Mouse (Mus musculus) left cerebral cortex, adult 9 months (tissue): Measurements from ENCODE around the gene Olfr821.
"Not testable (repeated sequence)": the region's sequence is repeated elsewhere in the genome, so short reads cannot be mapped to it uniquely, and the experiment has no call there.

Experiments
- DNase-seq, 2 experiments: peaks; one replicate each; pipeline ENCODE4 v3.0.0; 2022; ENCODE audit warnings: low spot score in 2 of 2

Olfr821 gene

GRCm38 (mm10) chr10:130030048-130030447 lies at the start of gene Olfr821:
TSS of gene Olfr821 (plus strand) at chr10:130030348.
- no peak for DNase-seq

GRCm38 (mm10) chr10:129981867-129982266 lies 48.3 kb upstream of the Olfr821 start:
- DNase-seq, result not testable (repeated sequence)

GRCm38 (mm10) chr10:129984962-129985361 lies 45.2 kb upstream of the Olfr821 start, which contains the start of gene Gm10310:
TSS of gene Gm10310 (minus strand) at chr10:129985062.
- not testable (repeated sequence) for DNase-seq

GRCm38 (mm10) chr10:130004104-130004503 lies 26.0 kb upstream of the Olfr821 start:
- not testable (repeated sequence) for DNase-seq

GRCm38 (mm10) chr10:130005366-130005765 lies 24.8 kb upstream of the Olfr821 start:
- not testable (repeated sequence) for DNase-seq

- DNase-seq, result no peak
Measured at GRCm38 (mm10) chr10:130012321-130012720, 17.8 kb upstream of the Olfr821 start, which contains the start of gene Olfr820. TSS of gene Olfr820 (plus strand) at chr10:130012621.

GRCm38 (mm10) chr10:130037096-130037495 lies 6.9 kb downstream of the Olfr821 start:
- no peak for DNase-seq

GRCm38 (mm10) chr10:130070910-130071309 lies 40.8 kb downstream of the Olfr821 start, which contains the start of gene Olfr822:
TSS of gene Olfr822 (plus strand) at chr10:130071210.
- no peak for DNase-seq
